Mouse (Mus musculus) liver, embryonic 14.5 days (tissue): ENCODE results near the gene Plek2.

Source experiments
- CTCF ChIP-seq: IDR thresholded peaks from 2 replicates; pipeline ENCODE4 v1.5.1; 2016; ENCODE audit warnings: antibody characterized with exemption, low read depth, control low read depth
- EP300 ChIP-seq: IDR thresholded peaks from 2 replicates; pipeline ENCODE4 v1.6.1; 2016; ENCODE audit warnings: antibody characterized with exemption, low read depth

DNA sequence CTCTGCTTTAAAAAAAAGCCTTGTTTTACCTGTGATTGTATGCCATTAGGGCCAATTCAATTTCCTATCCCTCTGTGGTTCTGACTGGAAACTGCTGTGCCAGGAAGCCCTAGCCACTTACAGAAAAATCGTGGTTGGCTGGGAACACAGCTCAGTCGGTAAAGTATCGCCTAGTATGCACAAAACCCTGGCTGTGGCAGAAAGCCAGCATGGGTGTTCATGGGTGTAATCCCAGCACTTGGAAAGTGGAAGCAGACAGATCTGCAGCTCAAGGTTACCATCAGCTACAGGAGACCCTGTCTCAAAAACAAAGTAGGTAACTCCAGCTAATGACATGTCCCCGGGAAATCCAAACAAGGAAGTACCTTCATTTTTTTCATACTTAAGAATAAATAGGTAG is 66.9 kb downstream of the Plek2 start:
- TF ChIP-seq EP300 (no peak), CTCF (no peak)
